Mouse (Mus musculus): ENCODE measurements around the gene Rps19bp1. TPM values are rescaled to one million over a fixed set of nuclear protein-coding genes. Genes with fewer than 3 reads are reported as not detected.

The Rps19bp1 gene
- polyA plus RNA-seq, 1 experiment from 2014 or later, result 66.3 TPM

DNA sequence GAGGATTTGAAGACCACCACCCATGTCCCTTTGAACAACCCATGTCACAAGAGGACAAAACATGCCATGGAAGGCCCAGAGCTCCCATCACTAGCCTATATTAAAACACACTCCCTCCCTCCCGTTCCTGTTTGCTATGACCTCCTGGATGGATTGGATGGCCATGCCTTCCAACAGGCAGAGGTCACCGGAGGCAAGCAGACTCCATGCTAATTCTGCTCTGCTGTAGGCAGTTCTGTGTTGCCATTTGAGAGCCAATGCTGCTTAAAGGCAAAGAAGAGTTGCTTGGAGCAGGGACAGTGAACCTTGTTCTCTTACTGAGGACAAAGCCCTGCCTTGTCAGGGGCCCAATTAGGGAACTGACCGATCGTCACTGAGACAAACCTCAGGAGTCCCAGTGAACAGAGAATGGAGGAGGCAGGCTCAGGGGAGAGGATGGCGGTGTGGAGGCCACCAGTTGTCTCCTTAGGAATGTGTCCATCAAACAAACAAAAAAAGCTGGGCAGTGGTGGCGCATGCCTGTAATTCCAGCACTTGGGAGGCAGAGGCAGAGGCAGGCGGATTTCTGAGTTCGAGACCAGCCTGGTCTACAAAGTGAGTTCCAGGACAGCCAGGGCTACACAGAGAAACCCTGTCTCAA lies 4.6 kb downstream of the Rps19bp1 start:
- H3K27ac ChIP-seq (ENCODE audit: low read depth, low read length), result no peak overlapping the region
- ATAC-seq (ENCODE audit: low FRiP score, low TSS enrichment), result no peak
- WGBS, result 80% methylated on average over 8 of the region's 8 CpGs

DNA sequence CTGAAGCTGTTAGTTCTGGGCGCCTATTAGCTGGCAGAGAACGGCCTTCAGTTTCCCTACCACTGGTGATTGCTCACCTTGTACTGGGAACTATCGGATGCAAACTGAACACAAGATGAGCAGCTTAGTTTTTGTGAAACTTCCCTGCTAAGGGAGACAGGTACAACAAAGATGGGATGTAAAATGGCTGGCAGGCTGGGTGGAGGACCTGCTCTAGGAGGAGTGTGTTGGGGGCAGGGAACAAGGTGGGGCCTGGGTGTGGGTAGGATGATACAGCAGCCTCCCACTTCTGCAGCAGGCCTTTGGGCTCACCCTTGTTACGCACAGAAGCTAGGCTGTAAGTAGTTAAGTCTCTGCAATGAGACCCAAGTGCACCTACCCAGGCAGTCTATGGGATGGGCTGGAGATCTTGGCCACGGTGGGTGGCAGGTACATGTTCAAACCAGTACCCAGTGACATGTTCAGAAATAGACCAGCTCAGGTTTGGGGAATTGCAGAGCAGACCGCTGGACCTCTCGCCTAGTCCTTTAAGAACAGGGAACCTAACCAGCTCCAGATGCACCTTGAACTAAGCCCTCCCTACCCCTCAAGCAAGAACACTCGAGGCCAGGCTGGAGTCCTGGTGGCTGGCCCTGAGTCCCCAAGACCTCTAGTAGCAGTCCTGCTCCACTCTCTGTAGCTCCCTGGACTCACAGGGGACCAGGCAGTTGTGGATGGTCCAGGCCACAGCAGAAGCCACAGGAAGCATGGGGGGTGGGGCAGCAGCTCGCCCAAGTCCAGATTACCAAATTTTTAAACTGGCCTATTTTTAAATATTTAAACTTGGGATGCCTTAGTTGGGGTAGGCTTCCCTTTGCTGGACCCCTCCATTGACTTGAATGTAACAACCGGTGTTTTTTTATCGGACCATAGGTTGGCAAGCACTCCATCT lies 5.6 kb downstream of the Rps19bp1 start:
- Histone ChIP-seq H3K27me3 (ENCODE audit: control insufficient read depth, insufficient read depth, low read length) (no peaks in the 10 kb centered on the region), H3K4me3 (ENCODE audit: low read length) (0 out of 2 replicates have a peak overlapping the region, but pooled peaks have one; percentile 2), H3K9me3 (ENCODE audit: control insufficient read depth, low read length) (no peaks in the 10 kb centered on the region), H3K4me2 (replicated peaks; ENCODE audit: low read depth, low read length) (no peak overlapping the region), H3K27ac (ENCODE audit: low read depth, low read length) (peak overlapping the region; percentile 59; the same call in 1 of the 2 replicates), H3K9ac (ENCODE audit: low read depth, low read length) (no peak overlapping the region), H3K4me1 (ENCODE audit: control insufficient read depth, insufficient read depth, low read length) (peaks cover 23% of the 10 kb centered on the region), H3K36me3 (ENCODE audit: control insufficient read depth, insufficient read depth, low read length) (peaks cover 41% of the 10 kb centered on the region)
- no peak for ATAC-seq (ENCODE audit: low FRiP score, low TSS enrichment)
- 69% methylated on average over 11 of the region's 11 CpGs for WGBS

More for the DNA sequence above, 4.6 kb downstream of the Rps19bp1 start:
- H3K4me2 ChIP-seq (replicated peaks; ENCODE audit: low read depth, low read length), result no peak overlapping the region
- H3K9ac ChIP-seq (ENCODE audit: low read depth, low read length), result no peak overlapping the region
- peaks cover 18% of the 10 kb centered on the region for H3K4me1 ChIP-seq (ENCODE audit: control insufficient read depth, insufficient read depth, low read length)
- no peaks in the 10 kb centered on the region for H3K27me3 ChIP-seq (ENCODE audit: control insufficient read depth, insufficient read depth, low read length)
- peaks cover 41% of the 10 kb centered on the region for H3K36me3 ChIP-seq (ENCODE audit: control insufficient read depth, insufficient read depth, low read length)
- H3K4me3 ChIP-seq (ENCODE audit: low read length), result no peak overlapping the region
- H3K9me3 ChIP-seq (ENCODE audit: control insufficient read depth, low read length), result no peaks in the 10 kb centered on the region

DNA sequence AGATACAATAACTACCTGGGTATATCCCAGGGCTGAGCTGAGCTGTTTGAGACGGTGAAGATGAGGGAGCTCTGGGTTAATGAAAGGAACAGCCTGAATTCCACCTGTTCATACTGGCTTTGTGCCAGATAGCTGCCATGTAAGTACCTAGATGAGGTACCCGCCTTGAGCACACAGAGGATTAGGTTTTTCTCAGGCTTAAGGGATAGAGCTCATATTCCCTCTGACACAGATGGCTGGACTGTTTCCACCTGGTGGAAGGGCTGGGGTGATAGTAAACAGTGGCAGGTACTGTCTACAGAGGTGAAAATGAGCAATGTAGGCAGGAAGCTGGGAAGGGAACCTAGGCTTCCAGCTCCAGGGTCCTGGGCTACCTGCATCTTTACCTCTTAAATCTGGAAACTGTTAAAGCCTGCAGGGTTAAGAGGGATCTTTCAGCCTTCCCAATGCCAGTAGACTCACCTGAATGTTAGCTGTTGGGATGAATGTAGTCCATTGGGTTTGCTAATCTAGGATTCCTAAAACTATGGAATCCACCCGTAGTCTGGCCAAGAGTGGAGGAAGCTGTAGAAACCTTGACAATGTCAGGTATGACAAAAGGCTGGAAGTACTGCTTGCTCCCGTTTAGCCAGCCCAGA lies 6.4 kb downstream of the Rps19bp1 start:
- no peak for ATAC-seq (ENCODE audit: low FRiP score, low TSS enrichment)
- Histone ChIP-seq H3K27ac (ENCODE audit: low read depth, low read length) (peak overlapping the region; percentile 59; the same call in 1 of the 2 replicates), H3K4me2 (replicated peaks; ENCODE audit: low read depth, low read length) (no peak overlapping the region; the same call in 1 of the 2 replicates), H3K36me3 (ENCODE audit: control insufficient read depth, insufficient read depth, low read length) (peaks cover 41% of the 10 kb centered on the region), H3K4me1 (ENCODE audit: control insufficient read depth, insufficient read depth, low read length) (peaks cover 22% of the 10 kb centered on the region), H3K9ac (ENCODE audit: low read depth, low read length) (no peak overlapping the region; the same call in 1 of the 2 replicates), H3K9me3 (ENCODE audit: control insufficient read depth, low read length) (no peaks in the 10 kb centered on the region), H3K4me3 (ENCODE audit: low read length) (0 out of 2 replicates have a peak overlapping the region, but pooled peaks have one; percentile 2), H3K27me3 (ENCODE audit: control insufficient read depth, insufficient read depth, low read length) (no peaks in the 10 kb centered on the region)
- WGBS, result 35% methylated on average over 4 of the region's 4 CpGs

DNA sequence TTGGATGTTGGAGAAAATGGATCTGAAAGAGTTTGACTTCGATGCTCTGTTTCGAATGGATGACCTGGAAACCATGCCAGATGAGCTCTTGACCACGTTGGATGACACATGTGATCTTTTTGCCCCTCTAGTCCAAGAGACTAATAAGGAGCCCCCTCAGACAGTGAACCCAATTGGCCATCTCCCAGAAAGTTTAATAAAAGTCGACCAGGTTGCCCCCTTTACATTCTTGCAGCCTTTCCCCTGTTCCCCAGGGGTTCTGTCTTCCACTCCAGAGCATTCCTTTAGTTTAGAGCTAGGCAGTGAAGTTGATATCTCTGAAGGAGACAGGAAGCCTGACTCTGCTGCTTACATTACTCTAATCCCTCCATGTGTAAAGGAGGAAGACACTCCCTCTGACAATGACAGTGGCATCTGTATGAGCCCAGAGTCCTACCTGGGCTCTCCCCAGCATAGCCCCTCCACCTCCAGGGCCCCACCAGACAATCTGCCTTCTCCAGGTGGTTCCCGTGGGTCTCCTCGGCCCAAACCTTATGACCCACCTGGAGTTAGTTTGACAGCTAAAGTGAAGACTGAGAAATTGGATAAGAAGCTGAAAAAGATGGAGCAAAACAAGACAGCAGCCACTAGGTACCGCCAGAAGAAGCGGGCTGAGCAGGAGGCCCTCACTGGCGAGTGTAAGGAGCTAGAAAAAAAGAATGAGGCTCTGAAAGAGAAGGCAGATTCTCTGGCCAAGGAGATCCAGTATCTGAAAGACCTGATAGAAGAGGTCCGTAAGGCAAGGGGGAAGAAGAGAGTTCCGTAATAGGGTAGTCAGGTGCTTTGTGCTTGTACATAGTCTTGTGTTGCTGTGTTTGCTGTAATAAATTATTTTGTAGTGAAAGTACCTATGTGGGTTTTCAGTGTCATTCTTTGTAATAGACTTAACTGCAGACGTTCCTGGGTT lies 7.2 kb downstream of the Rps19bp1 start:
- peak overlapping the region; percentile 100 for H3K9ac ChIP-seq (ENCODE audit: low read depth, low read length)
- H3K9me3 ChIP-seq (ENCODE audit: control insufficient read depth, low read length), result no peaks in the 10 kb centered on the region
- H3K4me1 ChIP-seq (ENCODE audit: control insufficient read depth, insufficient read depth, low read length), result peaks cover 19% of the 10 kb centered on the region
- ATAC-seq (ENCODE audit: low FRiP score, low TSS enrichment), result no peak
- no peaks in the 10 kb centered on the region for H3K27me3 ChIP-seq (ENCODE audit: control insufficient read depth, insufficient read depth, low read length)
- H3K4me3 ChIP-seq (ENCODE audit: low read length), result peak overlapping the region; percentile 100
- peak overlapping the region; percentile 99 for H3K27ac ChIP-seq (ENCODE audit: low read depth, low read length)
- peaks cover 44% of the 10 kb centered on the region for H3K36me3 ChIP-seq (ENCODE audit: control insufficient read depth, insufficient read depth, low read length)
- 58% methylated on average over 12 of the region's 12 CpGs for WGBS
- peak overlapping the region; percentile 97 for H3K4me2 ChIP-seq (replicated peaks; ENCODE audit: low read depth, low read length)

DNA sequence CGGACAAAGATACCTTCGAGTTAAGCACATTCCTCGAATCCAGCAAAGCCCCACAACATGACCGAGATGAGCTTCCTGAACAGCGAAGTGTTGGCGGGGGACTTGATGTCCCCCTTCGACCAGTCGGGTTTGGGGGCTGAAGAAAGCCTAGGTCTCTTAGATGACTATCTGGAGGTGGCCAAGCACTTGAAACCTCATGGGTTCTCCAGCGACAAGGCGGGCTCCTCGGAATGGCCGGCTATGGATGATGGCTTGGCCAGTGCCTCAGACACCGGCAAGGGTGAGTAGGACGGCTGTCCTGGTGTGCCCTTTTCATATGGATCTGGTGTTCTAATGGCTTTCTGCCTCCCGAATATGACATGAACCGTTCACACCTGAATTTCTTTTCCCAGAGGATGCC lies 7.9 kb downstream of the Rps19bp1 start:
- H3K27me3 ChIP-seq (ENCODE audit: control insufficient read depth, insufficient read depth, low read length), result no peaks in the 10 kb centered on the region
- H3K36me3 ChIP-seq (ENCODE audit: control insufficient read depth, insufficient read depth, low read length), result peaks cover 50% of the 10 kb centered on the region

DNA sequence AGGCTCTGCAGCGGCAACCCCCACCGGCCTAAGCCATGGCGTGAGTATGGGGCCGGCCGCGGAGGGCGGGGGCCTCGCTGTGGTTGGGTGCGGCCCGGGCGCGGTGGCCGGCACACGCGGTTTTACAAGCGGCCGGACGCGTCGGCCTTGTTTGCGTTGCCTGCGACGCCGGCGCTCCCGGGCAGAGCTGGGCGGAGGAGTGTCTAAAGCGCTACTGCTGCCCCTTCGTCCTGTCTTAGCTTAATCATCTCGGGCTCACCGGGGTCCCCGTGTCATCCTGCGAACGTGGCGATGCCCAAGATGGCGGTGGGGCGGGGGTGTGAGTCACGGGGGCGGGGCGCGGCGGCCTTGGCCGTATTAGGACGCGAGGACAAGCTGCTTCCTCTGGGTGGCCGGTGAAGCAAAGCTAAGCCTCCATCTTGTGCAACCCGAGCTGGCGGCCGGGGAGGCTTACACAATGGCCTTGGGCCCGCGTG lies 8.4 kb downstream of the Rps19bp1 start:
- peak overlapping the region; percentile 100 for H3K9ac ChIP-seq (ENCODE audit: low read depth, low read length)
- peak; percentile 51 for ATAC-seq (ENCODE audit: low FRiP score, low TSS enrichment)
- H3K27me3 ChIP-seq (ENCODE audit: control insufficient read depth, insufficient read depth, low read length), result no peaks in the 10 kb centered on the region
- peak overlapping the region; percentile 97 for H3K4me2 ChIP-seq (replicated peaks; ENCODE audit: low read depth, low read length)
- H3K4me1 ChIP-seq (ENCODE audit: control insufficient read depth, insufficient read depth, low read length), result peaks cover 19% of the 10 kb centered on the region
- H3K4me3 ChIP-seq (ENCODE audit: low read length), result peak overlapping the region; percentile 100
- WGBS, result 0% methylated on average over 44 of the region's 51 CpGs
- H3K27ac ChIP-seq (ENCODE audit: low read depth, low read length), result peak overlapping the region; percentile 99
- H3K9me3 ChIP-seq (ENCODE audit: control insufficient read depth, low read length), result no peaks in the 10 kb centered on the region
- H3K36me3 ChIP-seq (ENCODE audit: control insufficient read depth, insufficient read depth, low read length), result peaks cover 52% of the 10 kb centered on the region

More for the DNA sequence above, 7.9 kb downstream of the Rps19bp1 start:
- peak overlapping the region; percentile 97 for H3K4me2 ChIP-seq (replicated peaks; ENCODE audit: low read depth, low read length)
- peaks cover 19% of the 10 kb centered on the region for H3K4me1 ChIP-seq (ENCODE audit: control insufficient read depth, insufficient read depth, low read length)
- WGBS, result 10% methylated on average over 16 of the region's 16 CpGs
- H3K27ac ChIP-seq (ENCODE audit: low read depth, low read length), result peak overlapping the region; percentile 99
- peak overlapping the region; percentile 100 for H3K4me3 ChIP-seq (ENCODE audit: low read length)
- peak overlapping the region; percentile 100 for H3K9ac ChIP-seq (ENCODE audit: low read depth, low read length)
- H3K9me3 ChIP-seq (ENCODE audit: control insufficient read depth, low read length), result no peaks in the 10 kb centered on the region
- no peak for ATAC-seq (ENCODE audit: low FRiP score, low TSS enrichment)

DNA sequence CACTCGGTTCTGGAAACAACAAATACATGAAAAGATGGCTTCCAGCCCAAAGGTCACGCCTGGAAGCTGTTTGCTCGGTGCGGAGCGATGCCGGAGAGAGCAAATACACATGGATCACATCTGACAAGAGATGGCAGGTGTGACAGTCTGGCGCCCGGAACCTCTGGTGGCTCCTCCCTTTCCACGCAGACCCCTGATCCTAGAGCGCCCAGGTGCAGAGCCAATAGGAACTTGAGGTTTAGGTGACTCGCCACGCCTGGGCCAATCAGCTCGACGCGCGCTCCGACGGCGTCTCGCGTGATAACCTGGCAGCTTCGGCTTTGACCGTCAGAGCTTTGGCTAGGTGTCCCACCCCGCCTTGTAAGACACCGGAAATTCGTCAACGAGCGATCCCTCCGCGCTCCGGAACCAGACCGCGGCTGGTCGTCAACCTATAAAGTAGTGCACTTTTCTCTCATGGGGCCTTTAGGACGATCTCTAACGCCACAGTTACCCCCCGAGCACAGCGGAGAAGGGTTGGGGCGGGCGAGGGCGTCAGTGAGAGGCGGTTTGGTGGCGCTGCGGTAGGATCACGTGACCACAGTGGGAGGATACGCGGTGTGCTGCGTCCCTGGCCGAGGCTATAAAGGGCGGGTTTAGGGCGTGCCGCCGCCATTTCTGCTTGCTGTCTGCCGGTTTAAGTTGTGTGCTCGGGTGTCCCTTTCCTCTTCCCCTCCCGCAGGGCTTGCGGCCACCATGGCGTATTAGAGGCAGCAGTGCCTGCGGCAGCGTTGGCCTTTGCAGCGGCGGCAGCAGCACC lies 9.1 kb downstream of the Rps19bp1 start, which contains the start of gene Atf4:
Gene Atf4, plus strand, starts transcription at position 338 of the 799 bp plus-strand sequence.
- peak; percentile 94 for ATAC-seq (ENCODE audit: low FRiP score, low TSS enrichment)
- Histone ChIP-seq H3K27ac (ENCODE audit: low read depth, low read length) (peak within 1 kb of the TSS; percentile 99), H3K9me3 (ENCODE audit: control insufficient read depth, low read length) (no peaks in the 10 kb centered on the region), H3K9ac (ENCODE audit: low read depth, low read length) (peak within 1 kb of the TSS; percentile 100), H3K4me3 (ENCODE audit: low read length) (peak within 1 kb of the TSS; percentile 100), H3K27me3 (ENCODE audit: control insufficient read depth, insufficient read depth, low read length) (no peaks in the 10 kb centered on the region), H3K4me1 (ENCODE audit: control insufficient read depth, insufficient read depth, low read length) (peaks cover 19% of the 10 kb centered on the region), H3K4me2 (replicated peaks; ENCODE audit: low read depth, low read length) (peak within 1 kb of the TSS; percentile 97), H3K36me3 (ENCODE audit: control insufficient read depth, insufficient read depth, low read length) (peaks cover 54% of the 10 kb centered on the region)
- under 1% methylated on average over 62 of the region's 62 CpGs for WGBS

Data from kidney, embryonic 14.5 days (tissue).